Comparison of ENCODE assay signal across 16 mouse cellular contexts in genomic region chr5:18292744-18293143, GRCm38 (mm10).
A peak's percentile ranks its signal among the peaks of the same experiment; 100 is the strongest.
DNase-seq lines count a peak whose midpoint lies in the region; ATAC-seq lines count a peak whose summit lies in the region.
"Had no signal": no experiment of that assay in that cellular context is flagged by ENCODE, and none has a peak within 500 bp of the region (broad histone marks: within the 10 kb centered on the region; RNA-seq: fewer than 3 reads in every experiment).

No protein-coding gene starts in this region.

- H3K4me1 ChIP-seq in forebrain, embryonic 12.5 days, result peaks cover 7% of the 10 kb centered on the region; the same call in 1 of the 2 replicates
- H3K4me1 ChIP-seq in forebrain, embryonic 10.5 days, result peaks cover 13% of the 10 kb centered on the region
- peaks cover 12% of the 10 kb centered on the region for H3K4me1 ChIP-seq in forebrain, embryonic 16.5 days (replicated peaks; ENCODE audit: control insufficient read depth, insufficient read depth, low read length)
- no peaks in the 10 kb centered on the region for H3K4me1 ChIP-seq in midbrain, embryonic 14.5 days (ENCODE audit: control insufficient read depth, insufficient read depth, low read length)
- H3K4me1 ChIP-seq: liver, embryonic 12.5 days had no signal

- WGBS in forebrain, embryonic 12.5 days, result 59% methylated on average over 5 of the region's 5 CpGs
- WGBS in forebrain, embryonic 10.5 days, result 88% methylated on average over 5 of the region's 5 CpGs
- 32% methylated on average over 5 of the region's 5 CpGs for WGBS in forebrain, embryonic 16.5 days
- 48% methylated on average over 5 of the region's 5 CpGs for WGBS in midbrain, embryonic 14.5 days

- no peaks in the 10 kb centered on the region for H3K9me3 ChIP-seq in forebrain, embryonic 12.5 days
- H3K9me3 ChIP-seq in forebrain, embryonic 10.5 days, result no peaks in the 10 kb centered on the region
- no peaks in the 10 kb centered on the region for H3K9me3 ChIP-seq in forebrain, embryonic 16.5 days (ENCODE audit: control insufficient read depth, low read length)
- no peaks in the 10 kb centered on the region for H3K9me3 ChIP-seq in midbrain, embryonic 14.5 days (ENCODE audit: control insufficient read depth, low read length)
- H3K9me3 ChIP-seq: heart, embryonic 13.5 days; liver, embryonic 12.5 days had no signal

- no peak for DNase-seq in forebrain, embryonic 10.5 days (ENCODE audit: extremely low spot score, low spot score)
- peak; percentile 9 for DNase-seq in Muller cell, postnatal 12 days (ENCODE audit: inconsistent ontology term)
- peak; percentile 30 for DNase-seq in midbrain, embryonic 14.5 days
- DNase-seq in natural killer cell, adult 2 months (ENCODE audit: low spot score in 2 of 2), result no peak
- DNase-seq in heart, adult 9 months (ENCODE audit: low spot score in 2 of 2), result no peak
- no peak for DNase-seq in left cerebral cortex, adult 18-20 months (ENCODE audit: low spot score in 2 of 2)
- DNase-seq: cerebellum, adult 18-20 months; kidney, adult 2 months; right cerebral cortex, postnatal 4 days had no signal

- peak; percentile 71 for ATAC-seq in forebrain, embryonic 12.5 days (ENCODE audit: low FRiP score)
- peak; percentile 73 for ATAC-seq in forebrain, embryonic 16.5 days
- ATAC-seq in midbrain, embryonic 14.5 days (ENCODE audit: low FRiP score, low TSS enrichment), result peak; percentile 65
- ATAC-seq: activated CD4-positive, CD25-positive, alpha-beta regulatory T cell, adult 4 months; liver, embryonic 12.5 days had no signal

- H3K9ac ChIP-seq in forebrain, embryonic 12.5 days, result no peak overlapping the region
- no peak overlapping the region for H3K9ac ChIP-seq in forebrain, embryonic 16.5 days (replicated peaks; ENCODE audit: low read depth, low read length)
- H3K9ac ChIP-seq in midbrain, embryonic 14.5 days (replicated peaks; ENCODE audit: low read length), result no peak overlapping the region
- H3K9ac ChIP-seq: heart, embryonic 13.5 days; liver, embryonic 12.5 days had no signal

- H3K27me3 ChIP-seq in forebrain, embryonic 12.5 days, result no peaks in the 10 kb centered on the region
- H3K27me3 ChIP-seq in forebrain, embryonic 10.5 days (ENCODE audit: poor library complexity, severe bottlenecking), result no peaks in the 10 kb centered on the region
- no peaks in the 10 kb centered on the region for H3K27me3 ChIP-seq in forebrain, embryonic 16.5 days (replicated peaks; ENCODE audit: control insufficient read depth, insufficient read depth, low read length)
- H3K27me3 ChIP-seq in midbrain, embryonic 14.5 days (ENCODE audit: control insufficient read depth, insufficient read depth, low read length), result no peaks in the 10 kb centered on the region
- H3K27me3 ChIP-seq: heart, embryonic 13.5 days; liver, embryonic 12.5 days had no signal

- no peak overlapping the region for H3K4me3 ChIP-seq in forebrain, embryonic 12.5 days (replicated peaks)
- no peak overlapping the region for H3K4me3 ChIP-seq in forebrain, embryonic 10.5 days
- no peak overlapping the region for H3K4me3 ChIP-seq in forebrain, embryonic 16.5 days (replicated peaks; ENCODE audit: low read length)
- no peak overlapping the region for H3K4me3 ChIP-seq in midbrain, embryonic 14.5 days (replicated peaks; ENCODE audit: low read depth, low read length)
- H3K4me3 ChIP-seq: heart, embryonic 13.5 days; layer of hippocampus, adult 2 months; liver, embryonic 12.5 days; myocyte had no signal

- no peak overlapping the region for H3K4me2 ChIP-seq in forebrain, embryonic 12.5 days
- no peak overlapping the region for H3K4me2 ChIP-seq in forebrain, embryonic 16.5 days (ENCODE audit: low read length)
- H3K4me2 ChIP-seq in midbrain, embryonic 14.5 days (ENCODE audit: low read length), result no peak overlapping the region
- H3K4me2 ChIP-seq: heart, embryonic 13.5 days; liver, embryonic 12.5 days had no signal

- no peaks in the 10 kb centered on the region for H3K36me3 ChIP-seq in forebrain, embryonic 12.5 days (replicated peaks)
- H3K36me3 ChIP-seq in forebrain, embryonic 10.5 days (replicated peaks), result peaks cover 7% of the 10 kb centered on the region; the same call in 1 of the 2 replicates
- H3K36me3 ChIP-seq in forebrain, embryonic 16.5 days (ENCODE audit: control insufficient read depth, insufficient read depth), result no peaks in the 10 kb centered on the region; the same call in 1 of the 2 replicates
- H3K36me3 ChIP-seq in midbrain, embryonic 14.5 days (ENCODE audit: control insufficient read depth, insufficient read depth, low read length), result no peaks in the 10 kb centered on the region
- H3K36me3 ChIP-seq: liver, embryonic 12.5 days had no signal

- no peak overlapping the region for H3K27ac ChIP-seq in forebrain, embryonic 12.5 days
- H3K27ac ChIP-seq in forebrain, embryonic 10.5 days, result no peak overlapping the region
- H3K27ac ChIP-seq in forebrain, embryonic 16.5 days (ENCODE audit: low read length), result no peak overlapping the region
- H3K27ac ChIP-seq in midbrain, embryonic 14.5 days (replicated peaks; ENCODE audit: low read depth, low read length), result no peak overlapping the region
- H3K27ac ChIP-seq: heart, embryonic 13.5 days; layer of hippocampus, adult 2 months; liver, embryonic 12.5 days had no signal

Comparison
In these comparisons a context has a peak if more than half of its experiments do, and no peak if none do; other contexts are left out.
1. DNase-seq: peak in Muller cell, postnatal 12 days (single experiment) and midbrain, embryonic 14.5 days (single experiment); none in forebrain, embryonic 10.5 days (single experiment), natural killer cell, adult 2 months (0 of 2), heart, adult 9 months (0 of 2) and left cerebral cortex, adult 18-20 months (0 of 2).
2. Peak in every context shown above with its lines, with median percentiles within 50 percentile points of each other: ATAC-seq.